In genomic region chr14:29144184-29144583, GRCm38 (mm10) we compare ENCODE assay signal across 22 mouse cellular contexts.
"Had no signal": no experiment of that assay in that cellular context is flagged by ENCODE, and none has a peak within 500 bp of the region (broad histone marks: within the 10 kb centered on the region; RNA-seq: fewer than 3 reads in every experiment).

No protein-coding gene starts in this region.

- H3K36me3 ChIP-seq: kidney, embryonic 15.5 days; limb, embryonic 10.5 days; limb, embryonic 13.5 days; liver, embryonic 12.5 days; liver, embryonic 15.5 days; midbrain, embryonic 12.5 days; neural tube, embryonic 12.5 days; neural tube, embryonic 15.5 days had no signal

- DNase-seq: kidney, adult 8-10 months; kidney, postnatal 10 days; kidney, postnatal 4 days; liver; lung, adult 2 months; lung, postnatal 14 days; lung, postnatal 4 days; right cerebral cortex, adult 18-20 months; right cerebral cortex, postnatal 14 days; right cerebral cortex, postnatal 4 days; thymus, adult 2 months; thymus, postnatal 14 days; thymus, postnatal 4 days had no signal

- H3K4me1 ChIP-seq: kidney, embryonic 15.5 days; limb, embryonic 10.5 days; limb, embryonic 13.5 days; liver, embryonic 12.5 days; liver, embryonic 15.5 days; midbrain, embryonic 12.5 days; neural tube, embryonic 12.5 days; neural tube, embryonic 15.5 days had no signal

- H3K4me3 ChIP-seq: kidney, embryonic 15.5 days; limb, embryonic 10.5 days; limb, embryonic 13.5 days; liver, embryonic 12.5 days; liver, embryonic 15.5 days; midbrain, embryonic 12.5 days; neural tube, embryonic 12.5 days; neural tube, embryonic 15.5 days had no signal

- H3K27ac ChIP-seq: kidney, embryonic 15.5 days; limb, embryonic 10.5 days; limb, embryonic 13.5 days; liver, embryonic 12.5 days; liver, embryonic 15.5 days; midbrain, embryonic 12.5 days; neural tube, embryonic 12.5 days; neural tube, embryonic 15.5 days; stomach, postnatal 0 days had no signal

- H3K4me2 ChIP-seq: kidney, embryonic 15.5 days; limb, embryonic 13.5 days; liver, embryonic 12.5 days; liver, embryonic 15.5 days; midbrain, embryonic 12.5 days; neural tube, embryonic 12.5 days; neural tube, embryonic 15.5 days had no signal

- H3K9ac ChIP-seq: kidney, embryonic 15.5 days; limb, embryonic 13.5 days; liver, embryonic 12.5 days; liver, embryonic 15.5 days; midbrain, embryonic 12.5 days; neural tube, embryonic 12.5 days; neural tube, embryonic 15.5 days had no signal

- H3K27me3 ChIP-seq: kidney, embryonic 15.5 days; limb, embryonic 13.5 days; liver, embryonic 12.5 days; liver, embryonic 15.5 days; midbrain, embryonic 12.5 days; neural tube, embryonic 12.5 days; neural tube, embryonic 15.5 days had no signal

- H3K9me3 ChIP-seq: kidney, embryonic 15.5 days; limb, embryonic 10.5 days; limb, embryonic 13.5 days; liver, embryonic 12.5 days; liver, embryonic 15.5 days; midbrain, embryonic 12.5 days; neural tube, embryonic 12.5 days; neural tube, embryonic 15.5 days had no signal

- ATAC-seq: liver, embryonic 12.5 days had no signal
